Mouse (Mus musculus) stomach, postnatal 0 days (tissue): ENCODE results near the gene Gfod1.

Source experiments
- CTCF ChIP-seq: IDR thresholded peaks from 2 replicates; pipeline ENCODE4 v1.5.1; 2016; ENCODE audit warnings: antibody characterized with exemption, low read depth, mild to moderate bottlenecking, moderate library complexity
- EP300 ChIP-seq: optimal IDR thresholded peaks from 2 replicates; pipeline ENCODE3; 2016; ENCODE audit warnings: antibody characterized with exemption

GRCm38 (mm10) chr13:43230842-43231241 lies 73.1 kb downstream of the Gfod1 start:
- TF ChIP-seq CTCF (no peak), EP300 (no peak)
